Mouse (Mus musculus): ENCODE data around the gene Olfr873. TPM values are rescaled to one million over a fixed set of nuclear protein-coding genes. Genes with fewer than 3 reads are reported as not detected.
"Not testable (repeated sequence)": the region's sequence is repeated elsewhere in the genome, so short reads cannot be mapped to it uniquely, and the experiment has no call there.

The Olfr873 gene
- total RNA-seq (2021): not detected
- long read RNA-seq, experiment 1: 0 reads
- long read RNA-seq, experiment 2: 0 reads

- no peak for DNase-seq (ENCODE audit: low spot score in 2 of 2)
These were observed at the start of gene Olfr873 for GRCm38 (mm10) chr9:20298232-20298631. Olfr873 (plus strand) TSS chr9:20298532.

- DNase-seq (ENCODE audit: low spot score in 2 of 2): no peak
These were observed 16.3 kb upstream of the Olfr873 start, which contains the start of gene Olfr39 for GRCm38 (mm10) chr9:20282051-20282450. Olfr39 (plus strand) TSS chr9:20282351.

GRCm38 (mm10) chr9:20295562-20295961 lies 2.8 kb upstream of the Olfr873 start:
- not testable (repeated sequence) for DNase-seq (ENCODE audit: low spot score in 2 of 2)

GRCm38 (mm10) chr9:20335994-20336393 lies 37.7 kb downstream of the Olfr873 start, which contains the start of gene Olfr18:
Olfr18 (minus strand) TSS chr9:20336094.
- DNase-seq (ENCODE audit: low spot score in 2 of 2): no peak

GRCm38 (mm10) chr9:20348501-20348900 lies 50.2 kb downstream of the Olfr873 start:
- DNase-seq (ENCODE audit: low spot score in 2 of 2): no peak

Other genes starting within 250 kb of the Olfr873 start
- not detected for gene Olfr867, start 241.0 kb upstream of the Olfr873 start, total RNA-seq (2021)
- gene Olfr868, start 199.9 kb upstream of the Olfr873 start, total RNA-seq (2021): not detected
- not detected for gene Olfr869, start 169.5 kb upstream of the Olfr873 start, total RNA-seq (2021)
- not detected for gene Olfr870, start 124.5 kb upstream of the Olfr873 start, total RNA-seq (2021)
- not detected for gene Olfr871, start 86.3 kb upstream of the Olfr873 start, total RNA-seq (2021)
- gene Olfr872, start 61.4 kb upstream of the Olfr873 start, total RNA-seq (2021): not detected
- not detected for gene Olfr39, start 16.2 kb upstream of the Olfr873 start, total RNA-seq (2021)
- not detected for gene Olfr18, start 37.6 kb downstream of the Olfr873 start, total RNA-seq (2021)
- 10 to 100 TPM; 12.6 to 13.8 TPM for gene Zfp560, start 86.6 kb downstream of the Olfr873 start, total RNA-seq (2021)
- gene Zfp26, start 161.6 kb downstream of the Olfr873 start, total RNA-seq (2021): 10 to 100 TPM; 25.3 to 28.6 TPM
- 10 to 100 TPM; 31.7 to 34.5 TPM for gene Zfp426, start 194.2 kb downstream of the Olfr873 start, total RNA-seq (2021)
- gene Zfp266, start 222.9 kb downstream of the Olfr873 start, total RNA-seq (2021): 10 to 100 TPM; 55.8 to 56.1 TPM